Mouse (Mus musculus) kidney, postnatal 4 days (tissue): Measurements from ENCODE around the gene Rapgef4.
"Not testable (repeated sequence)": the region's sequence is repeated elsewhere in the genome, so short reads cannot be mapped to it uniquely, and the experiment has no call there.

ENCODE experiments used
- DNase-seq, 2 experiments: peaks; one replicate each; pipeline ENCODE4 v3.0.0; 2021; ENCODE audit warnings: mixed read lengths in 2 of 2

Gene Rapgef4

DNA sequence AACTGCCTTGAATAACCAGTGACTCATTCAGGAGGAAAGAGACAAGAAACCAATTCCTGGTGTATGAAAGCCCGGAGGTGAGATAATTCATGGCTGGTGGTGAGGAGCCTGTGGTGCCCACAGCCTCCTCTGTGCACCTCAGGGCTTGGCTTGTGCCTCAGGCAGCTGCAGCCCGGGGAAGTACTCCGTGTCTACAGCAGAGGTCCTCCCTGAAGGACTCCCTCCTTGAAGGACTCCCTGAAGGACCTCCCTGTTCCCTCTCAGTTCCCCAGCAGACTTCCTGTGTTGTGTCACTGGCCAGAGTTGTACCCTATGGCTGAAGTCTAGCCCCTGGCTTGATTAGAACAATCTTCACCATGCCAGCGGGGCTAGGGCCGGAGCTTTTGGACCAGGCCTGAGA, 50.7 kb downstream of the Rapgef4 start:
- no peak for DNase-seq

DNA sequence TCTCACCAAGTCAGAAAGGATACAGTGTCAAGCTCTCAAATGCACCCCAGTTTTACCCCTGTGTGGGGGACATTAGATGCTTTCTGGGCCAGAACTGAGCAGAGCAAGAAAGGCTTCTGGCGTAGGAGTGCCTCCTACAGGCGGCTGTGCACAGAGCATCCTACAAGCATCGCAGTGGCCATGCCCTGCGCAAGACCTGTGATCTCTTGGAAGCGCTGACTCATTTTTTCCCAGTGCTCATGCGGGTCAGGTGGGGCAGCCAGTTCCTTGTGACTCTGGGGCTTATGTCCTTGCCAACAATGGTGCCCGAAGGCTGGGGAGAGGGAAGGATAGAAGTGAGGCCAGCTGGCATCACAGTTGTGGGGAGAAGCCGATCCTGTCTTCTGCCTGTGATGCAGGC, 54.6 kb downstream of the Rapgef4 start:
- peak; percentile 68 to 69 for DNase-seq

DNA sequence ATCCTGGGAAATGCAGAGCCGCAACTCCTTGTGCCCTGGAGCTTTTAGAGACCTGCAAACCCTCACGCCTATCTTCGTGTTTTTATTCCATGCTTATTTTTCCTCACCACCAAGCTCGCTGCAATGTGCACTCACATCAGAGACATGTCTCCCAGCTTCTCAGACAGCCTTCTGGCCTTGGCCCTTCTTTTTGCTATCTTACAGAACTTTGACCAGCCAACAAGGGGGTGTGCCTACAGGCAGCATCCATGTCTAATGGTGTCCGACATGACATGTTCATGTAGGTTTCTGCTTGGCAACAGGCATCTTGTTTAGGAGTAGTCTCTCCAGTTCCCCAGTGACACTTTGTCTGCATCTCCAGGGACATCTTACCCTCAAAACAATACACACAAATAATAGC, 56.3 kb downstream of the Rapgef4 start:
- no peak for DNase-seq

GRCm38 (mm10) chr2:72038235-72038634, 57.2 kb downstream of the Rapgef4 start:
- DNase-seq, result peak; percentile 86 to 87

DNA sequence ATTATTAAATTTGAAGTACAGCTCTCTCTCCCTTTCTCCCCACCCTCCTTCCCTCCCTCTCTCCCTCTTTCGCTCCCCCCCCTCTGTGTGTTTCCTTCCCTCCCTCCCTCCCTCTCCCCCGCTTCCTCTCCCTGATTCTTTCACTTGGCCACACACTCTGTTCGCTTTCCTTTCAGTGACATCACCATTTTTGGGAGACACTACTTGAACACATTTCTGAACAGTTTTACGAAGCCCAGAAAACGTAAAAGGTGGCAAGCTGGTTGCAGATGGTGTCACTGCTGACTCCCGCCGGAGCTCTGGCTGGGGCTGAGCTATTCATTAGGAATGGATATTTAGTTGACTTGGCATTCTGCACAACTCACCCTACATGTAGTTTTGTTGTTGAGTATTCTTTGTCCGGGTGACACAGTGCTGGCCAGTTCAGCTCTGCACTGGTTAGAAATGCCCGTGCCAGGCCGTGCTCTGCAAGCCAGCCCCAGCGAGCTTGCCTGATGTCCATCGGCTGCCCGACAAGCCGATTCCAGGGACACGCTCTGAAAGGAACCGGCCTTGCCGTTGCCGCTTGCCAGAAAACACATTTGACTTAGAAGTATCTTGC, 57.7 kb downstream of the Rapgef4 start:
- DNase-seq, result peak; percentile 37 to 62

DNA sequence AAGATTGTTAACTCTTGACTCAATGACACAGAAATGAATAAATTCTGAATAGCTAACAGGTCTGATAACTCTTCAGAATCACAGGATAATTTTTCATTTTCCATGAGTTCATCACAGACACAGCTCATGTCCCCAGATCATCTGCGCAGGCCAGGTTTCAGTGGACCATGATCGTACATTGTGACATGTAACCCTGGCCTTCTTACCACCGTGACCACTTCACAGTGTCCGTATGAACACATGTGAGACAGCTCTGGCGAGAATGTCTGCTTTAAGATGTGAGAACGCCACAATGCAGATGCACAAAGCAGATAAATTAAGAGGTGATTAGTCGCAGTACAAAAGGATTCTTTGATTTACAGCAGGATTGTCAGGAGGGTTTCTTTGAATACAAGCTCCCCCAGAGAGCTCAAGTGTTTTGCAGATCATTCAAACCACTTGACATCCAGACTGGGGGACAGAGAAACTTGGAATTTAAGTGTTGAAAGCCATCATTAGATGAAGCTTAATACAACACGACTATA, 58.5 kb downstream of the Rapgef4 start:
- DNase-seq, result no peak

DNA sequence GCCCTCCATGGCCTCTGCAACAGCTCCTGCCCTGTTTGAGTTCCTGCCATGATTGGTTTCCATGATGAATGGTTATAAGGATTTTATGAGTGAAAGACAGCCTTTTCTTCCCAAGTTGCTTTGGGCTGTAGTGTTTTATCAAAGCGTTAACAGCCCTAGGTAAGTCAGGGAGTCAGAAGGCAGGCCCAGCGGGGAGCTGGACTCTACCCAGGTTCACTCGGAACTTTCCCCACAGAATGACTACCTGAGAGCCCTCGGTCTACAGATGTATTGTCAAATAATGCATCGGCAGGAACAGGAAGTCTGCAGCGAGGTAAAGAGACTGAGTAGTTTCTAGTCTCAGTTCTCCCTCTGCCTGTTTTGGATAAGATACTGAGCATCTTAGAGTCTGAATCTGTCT, 60.0 kb downstream of the Rapgef4 start:
- DNase-seq, result no peak

- no peak for DNase-seq
Measured at GRCm38 (mm10) chr2:72042093-72042492, 61.1 kb downstream of the Rapgef4 start.

DNA sequence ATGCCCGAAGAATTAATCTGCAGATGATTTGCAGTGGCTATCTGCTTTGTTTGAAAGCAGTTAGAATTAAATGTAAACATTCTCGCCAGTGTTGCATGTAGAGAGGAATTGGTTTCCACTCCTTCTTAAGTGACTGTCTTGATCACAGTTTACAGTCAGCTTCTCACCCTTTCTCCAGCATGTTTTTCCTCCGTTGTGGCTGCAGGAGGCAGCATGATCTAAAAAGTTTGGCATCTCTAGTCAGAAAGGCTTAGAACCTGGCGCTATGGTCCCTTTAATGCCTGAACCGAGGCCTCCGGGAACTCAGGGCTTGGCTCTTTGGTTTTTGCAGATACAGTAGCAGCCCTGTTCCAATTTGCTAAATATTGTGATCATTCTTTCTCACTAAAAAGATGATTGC, 63.2 kb downstream of the Rapgef4 start:
- DNase-seq, result peak in 1 of 2 experiments; percentile 38

- DNase-seq, result no peak
Measured at GRCm38 (mm10) chr2:72045024-72045423, 64.0 kb downstream of the Rapgef4 start.

GRCm38 (mm10) chr2:72045659-72046058, 64.6 kb downstream of the Rapgef4 start:
- no peak for DNase-seq

DNA sequence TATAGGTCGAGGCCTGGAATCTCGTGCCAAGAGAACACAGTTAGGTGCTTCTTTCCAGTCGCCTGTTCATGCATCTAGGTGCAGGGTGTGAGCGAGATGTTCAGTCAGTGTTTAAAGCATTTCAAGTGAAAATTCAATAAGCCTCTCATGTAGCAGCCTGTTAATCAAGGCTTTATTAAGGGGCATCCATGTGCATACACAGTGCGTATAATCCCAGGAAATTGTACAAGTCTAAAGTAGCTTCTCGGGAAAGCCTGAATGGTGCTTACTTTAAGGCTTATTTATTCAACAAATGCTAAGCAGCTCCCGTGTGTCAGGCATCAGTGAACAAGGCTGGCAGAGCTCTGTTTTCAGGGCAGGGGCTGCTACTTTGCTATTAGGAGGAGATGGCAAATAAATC, 69.4 kb downstream of the Rapgef4 start:
- no peak for DNase-seq

GRCm38 (mm10) chr2:72054280-72054679, 73.2 kb downstream of the Rapgef4 start:
- DNase-seq, result peak; percentile 39 to 43

DNA sequence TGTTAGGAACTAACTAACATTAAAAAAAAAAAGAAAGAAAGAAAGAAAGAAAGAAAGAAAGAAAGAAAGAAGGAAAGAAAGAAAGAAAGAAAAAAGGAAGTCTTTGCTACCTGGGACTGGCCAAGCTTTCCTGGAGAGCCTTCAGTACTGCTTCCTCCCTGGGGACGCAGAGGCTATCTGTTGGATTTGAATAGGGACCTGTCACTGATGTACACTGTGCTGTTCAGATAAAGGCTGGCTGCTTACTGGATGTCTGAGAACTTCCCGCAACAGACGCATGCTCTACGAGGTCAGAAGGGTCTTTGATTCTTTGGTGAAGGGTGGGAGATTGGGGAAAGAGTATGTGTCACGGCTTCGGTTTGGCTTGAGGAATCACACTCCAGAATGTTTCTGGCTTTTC, 73.7 kb downstream of the Rapgef4 start:
- peak in 1 of 2 experiments; percentile 25 for DNase-seq

GRCm38 (mm10) chr2:72055476-72055875, 74.4 kb downstream of the Rapgef4 start:
- DNase-seq, result no peak

DNA sequence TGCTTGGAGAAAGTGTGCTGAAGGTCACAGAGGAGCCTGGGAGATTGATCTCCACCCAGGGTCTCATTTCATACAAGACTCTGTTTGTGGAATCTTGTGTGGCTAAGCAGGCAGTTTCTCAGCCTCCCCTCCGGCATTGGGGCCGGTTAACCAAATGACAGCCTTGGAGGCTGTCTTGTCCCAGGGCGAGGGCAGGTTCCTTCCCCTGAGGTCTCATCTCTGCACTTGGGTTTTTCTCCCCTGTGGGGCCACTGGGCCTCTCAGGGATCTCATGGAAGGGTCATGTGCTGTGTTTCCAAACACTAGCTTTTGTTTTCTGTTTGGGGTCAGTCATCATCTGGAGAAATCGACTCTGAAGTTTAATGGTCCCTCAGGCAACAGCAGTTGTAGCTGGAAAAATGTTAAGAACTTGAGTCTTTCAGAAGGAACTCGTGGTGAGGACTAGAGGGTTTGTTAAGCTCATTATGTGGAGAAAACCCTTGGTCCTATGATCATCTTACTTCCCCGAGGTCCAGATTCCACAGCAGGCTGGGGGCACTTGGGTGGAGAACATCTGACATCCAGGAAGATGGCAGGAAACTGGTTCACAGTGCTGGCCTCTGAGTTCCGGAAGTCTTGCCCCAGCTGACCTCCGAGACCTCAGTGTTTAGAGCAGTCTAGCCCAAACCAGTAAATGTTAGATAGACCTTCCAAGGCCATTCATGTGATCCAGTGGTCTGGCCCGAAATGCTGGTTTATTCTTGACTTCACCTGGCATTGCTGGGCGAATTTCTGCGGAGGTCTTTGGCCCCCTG, 75.2 kb downstream of the Rapgef4 start:
- DNase-seq, result peak in 1 of 2 experiments; percentile 50

GRCm38 (mm10) chr2:72062931-72063330, 81.9 kb downstream of the Rapgef4 start:
- DNase-seq, result no peak

GRCm38 (mm10) chr2:72068505-72068904, 87.5 kb downstream of the Rapgef4 start:
- DNase-seq, result no peak

DNA sequence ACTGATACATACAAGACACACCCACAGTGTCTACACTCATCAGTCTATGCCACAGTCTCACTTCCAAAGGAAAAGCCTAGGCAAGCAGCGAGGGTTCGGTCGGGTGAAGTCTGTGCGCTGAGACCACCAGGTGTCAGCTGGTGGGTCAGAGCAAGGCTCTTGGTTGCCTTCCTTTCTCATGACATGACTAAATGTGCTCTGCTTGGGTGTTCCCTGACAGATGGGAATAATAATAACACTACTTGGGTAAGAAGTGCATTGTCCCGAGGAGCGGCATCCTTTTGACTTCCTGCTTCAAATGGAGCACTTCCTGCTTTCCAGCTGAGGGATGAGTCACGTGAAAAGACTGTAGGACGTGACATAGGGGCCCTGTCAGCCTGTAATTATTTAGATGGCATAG, 89.0 kb downstream of the Rapgef4 start:
- peak in 1 of 2 experiments; percentile 54 for DNase-seq

- not testable (repeated sequence) for DNase-seq
Measured at GRCm38 (mm10) chr2:72073121-72073520, 92.1 kb downstream of the Rapgef4 start.

DNA sequence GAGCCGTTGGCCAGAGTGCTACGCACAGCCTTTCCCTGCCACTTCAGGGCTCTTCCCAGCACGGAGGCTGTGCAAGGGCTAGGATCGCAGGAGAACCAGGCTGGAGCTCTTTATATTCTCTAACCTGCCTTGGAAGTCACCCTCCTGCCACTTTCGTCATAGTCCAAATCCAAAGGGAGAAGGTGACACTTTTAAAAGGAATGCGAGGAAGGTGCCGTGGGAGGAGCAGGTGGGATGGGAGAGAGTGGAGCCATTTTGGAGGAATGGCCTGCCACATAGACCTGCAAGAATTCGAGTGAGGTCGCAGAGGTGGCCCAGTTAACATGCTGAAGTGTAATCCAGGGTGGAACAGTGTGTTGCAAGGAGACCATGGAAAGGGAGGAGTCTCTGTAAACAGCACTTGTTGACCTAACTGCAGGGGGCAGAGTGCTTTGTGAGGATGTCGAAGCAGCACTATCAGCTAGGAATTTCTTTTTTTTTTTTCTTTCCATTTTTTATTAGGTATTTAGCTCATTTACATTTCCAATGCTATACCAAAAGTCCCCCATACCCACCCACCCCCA, 94.0 kb downstream of the Rapgef4 start:
- no peak for DNase-seq

- DNase-seq, result no peak
Measured at GRCm38 (mm10) chr2:72077490-72078139, 96.6 kb downstream of the Rapgef4 start.

- DNase-seq, result no peak
Measured at GRCm38 (mm10) chr2:72078140-72078521, 97.1 kb downstream of the Rapgef4 start.
